Mouse (Mus musculus) T-cell, adult 2 months (primary cell): ENCODE measurements at regions not wholly inside any gene's neighbourhood (a gene's known extent, or its start where the extent isn't known, plus 50 kb on each side); places are given as distances from the start of the nearest gene placed in this dataset.

Source experiments
- DNase-seq: peaks from one replicate; pipeline ENCODE4 v3.0.0; 2022; ENCODE audit warnings: low spot score

GRCm38 (mm10) chr7:115192992-115193761 lies 449.7 kb downstream of the Insc start:
- DNase-seq: no peak

GRCm38 (mm10) chr7:115204916-115205315 lies 461.4 kb downstream of the Insc start:
- DNase-seq: no peak

DNA sequence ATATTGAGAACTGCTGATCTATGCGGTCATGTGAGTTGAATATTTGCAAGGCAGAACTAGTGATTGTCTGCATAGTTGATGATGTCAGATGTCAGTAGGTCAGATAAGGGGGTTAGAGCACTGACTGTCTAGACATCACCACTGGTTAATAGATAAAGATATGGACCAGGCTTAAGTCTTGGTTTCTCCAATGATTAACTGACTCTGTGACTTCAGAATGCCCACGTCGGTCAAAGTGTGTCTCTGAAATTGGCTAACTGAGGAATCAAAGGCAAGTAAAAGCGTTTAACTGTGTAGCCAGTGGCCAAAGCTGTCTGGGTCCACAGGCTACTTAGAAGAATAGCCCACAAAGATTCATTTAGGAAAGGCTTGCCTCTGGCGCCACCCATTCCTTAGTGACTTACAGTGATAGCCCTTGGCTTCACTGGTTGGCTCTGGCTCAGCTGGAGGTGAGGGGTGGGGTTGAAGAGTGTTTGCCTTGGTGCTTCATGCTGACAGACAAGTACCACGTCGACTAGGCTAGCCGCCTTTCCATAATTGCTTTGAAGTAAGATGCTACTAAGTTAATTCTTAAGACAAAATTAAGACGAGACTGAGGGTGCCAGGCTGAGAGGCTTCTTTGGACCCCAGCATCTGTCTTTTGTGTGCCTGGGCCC lies 463.1 kb downstream of the Insc start:
- no peak for DNase-seq

- no peak for DNase-seq
Observed at GRCm38 (mm10) chr7:115208781-115209180, 465.3 kb downstream of the Insc start.

DNA sequence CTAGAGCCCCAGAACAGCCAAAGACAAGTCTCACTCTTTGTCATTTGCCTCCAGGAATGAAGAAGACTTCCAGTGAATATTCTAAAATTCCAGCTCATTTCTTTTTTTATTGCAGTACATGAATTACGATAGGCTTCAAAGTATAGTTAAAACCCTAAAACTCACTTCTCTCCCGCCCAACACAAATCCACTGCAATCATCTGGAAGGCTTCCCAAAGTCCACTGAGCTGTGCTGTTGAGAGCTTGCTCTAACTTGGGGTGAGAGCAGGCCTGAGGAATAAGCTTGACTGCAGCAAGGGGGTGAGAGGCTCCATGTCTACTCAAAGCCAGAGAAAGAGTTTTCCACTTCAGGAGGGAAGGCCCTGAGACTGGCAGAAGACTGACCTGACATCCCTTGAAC lies 466.5 kb downstream of the Insc start:
- no peak for DNase-seq

- DNase-seq: peak; percentile 44
Observed at GRCm38 (mm10) chr7:115216838-115217237, 473.3 kb downstream of the Insc start.

- DNase-seq: no peak
Observed at GRCm38 (mm10) chr7:115217255-115217654, 473.8 kb downstream of the Insc start.

- DNase-seq: no peak
Observed at GRCm38 (mm10) chr7:115217712-115218111, 474.2 kb downstream of the Insc start.

DNA sequence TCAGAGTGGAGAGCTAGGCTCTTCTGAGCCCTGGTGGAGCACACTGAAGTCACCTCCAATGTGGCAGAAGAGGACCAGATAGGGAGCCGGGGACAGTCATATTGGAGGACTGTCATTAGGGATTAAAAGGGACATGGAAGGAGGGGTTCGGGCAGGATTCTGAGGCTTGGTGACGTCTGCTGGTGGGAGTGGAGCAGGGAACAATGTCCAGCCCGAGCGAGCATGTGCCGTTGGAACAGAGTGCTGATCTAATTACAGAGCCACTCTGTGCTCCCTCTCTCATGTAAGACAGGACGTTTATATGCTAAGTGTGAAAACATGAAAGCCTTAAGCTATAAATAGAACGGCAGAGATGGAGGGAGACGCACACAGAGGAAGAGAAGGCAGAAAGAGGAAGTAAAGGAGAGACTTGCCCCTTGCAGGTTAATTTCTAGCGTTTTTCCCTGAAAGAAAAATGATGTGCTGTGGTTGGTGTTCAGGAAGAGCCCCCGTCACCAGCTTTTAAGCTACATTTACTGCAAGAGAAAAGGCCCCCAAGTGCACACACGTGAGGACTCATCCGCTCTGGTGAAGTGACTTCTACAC lies 475.2 kb downstream of the Insc start:
- no peak for DNase-seq

DNA sequence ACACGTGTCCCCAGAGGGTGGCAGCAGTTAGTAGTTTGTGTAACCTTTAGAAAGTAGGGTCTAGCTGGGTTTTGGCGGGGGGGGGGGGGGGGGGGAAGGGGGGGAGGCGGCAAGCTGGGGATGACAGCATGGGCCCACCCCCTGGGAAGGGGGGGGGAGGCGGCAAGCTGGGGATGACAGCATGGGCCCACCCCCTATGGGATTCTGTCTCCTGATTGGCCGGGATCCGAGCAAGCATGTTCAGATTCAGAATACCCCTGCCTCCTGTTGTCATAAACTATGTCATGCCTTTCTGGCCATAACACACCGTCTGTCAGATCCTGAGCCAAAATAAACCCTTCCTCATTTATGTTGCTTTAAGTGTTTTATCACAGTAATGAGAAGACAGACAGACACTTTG lies 479.1 kb downstream of the Insc start:
- no peak for DNase-seq

DNA sequence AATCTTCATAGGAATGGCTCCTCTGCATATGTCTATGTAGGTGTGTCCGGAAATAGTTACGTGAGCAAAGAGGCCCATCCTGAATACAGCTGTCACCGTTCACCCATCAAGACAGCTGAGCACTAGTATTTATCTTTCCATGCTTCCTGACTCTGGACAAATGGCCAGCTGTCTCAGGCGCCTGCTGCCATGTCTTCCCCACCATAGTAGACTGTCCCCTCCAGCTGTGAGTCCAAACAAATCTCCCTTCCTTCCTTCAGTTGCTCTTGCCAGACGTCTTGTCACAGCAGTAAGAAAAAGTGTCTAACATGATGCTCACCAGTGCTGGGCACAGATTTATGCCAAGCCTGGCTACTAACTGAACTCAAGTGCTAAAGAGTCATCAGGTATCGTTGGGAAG lies 487.0 kb downstream of the Insc start:
- DNase-seq: no peak

- DNase-seq: no peak
Observed at GRCm38 (mm10) chr7:115233850-115234436, 490.4 kb downstream of the Insc start.

GRCm38 (mm10) chr7:115237131-115237530 lies 493.6 kb downstream of the Insc start:
- no peak for DNase-seq

DNA sequence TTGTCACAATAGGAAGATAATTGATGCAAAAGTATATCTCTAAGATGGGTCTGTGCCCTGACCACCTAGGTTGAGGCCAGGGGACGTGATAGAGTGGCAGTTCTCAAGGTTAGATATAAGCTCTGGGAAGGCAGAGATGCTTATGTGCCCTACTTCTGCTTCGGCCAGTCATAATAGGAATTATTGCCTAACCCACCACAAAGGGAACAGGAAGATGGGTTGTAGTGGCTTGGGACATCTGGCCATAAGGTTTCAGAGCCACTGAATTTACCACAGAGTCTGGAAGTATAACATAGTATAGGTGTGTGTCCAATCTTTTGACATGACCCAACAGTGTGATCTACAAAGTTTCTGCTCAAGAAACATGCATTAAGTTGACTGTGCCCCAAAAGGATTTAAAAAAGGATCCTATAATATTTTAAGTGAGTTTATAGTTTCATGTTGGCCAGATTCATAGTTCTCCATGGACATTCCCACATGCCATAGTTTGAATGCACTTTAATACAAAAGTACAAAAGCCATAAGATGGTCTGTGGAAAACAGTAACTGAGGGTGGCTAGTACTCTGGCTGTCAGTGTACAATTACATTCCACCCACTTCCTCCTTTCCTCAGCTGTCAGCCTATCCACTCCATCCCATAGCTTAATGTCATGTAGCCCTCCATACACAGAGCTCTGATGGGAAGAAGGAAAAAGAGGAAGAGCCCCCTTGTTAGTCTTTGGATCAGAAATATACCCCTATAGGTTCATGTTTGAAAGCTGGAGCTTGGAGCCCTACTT lies 508.3 kb downstream of the Insc start:
- no peak for DNase-seq

- DNase-seq: no peak
Observed at GRCm38 (mm10) chr7:115252370-115252750, 508.9 kb downstream of the Insc start.

DNA sequence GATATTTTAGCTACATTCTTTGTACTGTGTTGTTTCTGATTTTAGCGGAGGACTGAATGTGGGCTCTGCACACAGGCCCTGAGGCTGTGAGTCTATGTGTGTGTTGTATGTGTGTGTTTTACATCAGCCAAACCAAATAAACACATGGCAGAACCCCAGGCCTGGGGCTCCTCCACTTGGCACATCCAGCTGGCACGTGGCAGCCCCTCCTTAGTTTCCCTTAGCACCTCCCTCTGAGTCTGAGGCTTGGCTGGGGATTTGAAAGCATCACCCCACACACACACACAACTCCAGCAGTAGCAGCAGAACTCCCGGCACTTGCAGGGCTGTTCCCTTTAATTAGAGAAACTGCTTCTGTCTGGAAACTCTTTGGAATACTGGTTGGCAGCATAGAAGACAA lies 515.1 kb downstream of the Insc start:
- no peak for DNase-seq

DNA sequence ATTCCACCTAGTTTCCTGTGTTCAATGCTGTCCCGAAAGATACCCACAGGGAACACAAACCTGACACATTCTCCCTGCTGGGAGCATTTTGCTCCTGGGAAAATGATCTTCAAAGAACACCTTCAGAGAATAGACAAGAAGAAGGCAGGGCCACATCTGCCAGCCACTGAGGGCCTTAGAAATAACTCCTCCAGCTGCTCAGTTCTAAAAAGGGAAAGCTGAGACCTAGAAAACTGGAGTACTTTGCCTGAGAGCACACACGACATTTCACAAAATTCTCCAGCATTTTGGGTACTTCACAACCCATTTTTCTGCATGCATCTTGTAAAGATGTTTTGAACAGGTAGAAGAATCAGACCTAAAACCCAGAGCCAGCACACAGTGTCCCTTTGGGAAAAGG lies 519.6 kb downstream of the Insc start:
- no peak for DNase-seq

DNA sequence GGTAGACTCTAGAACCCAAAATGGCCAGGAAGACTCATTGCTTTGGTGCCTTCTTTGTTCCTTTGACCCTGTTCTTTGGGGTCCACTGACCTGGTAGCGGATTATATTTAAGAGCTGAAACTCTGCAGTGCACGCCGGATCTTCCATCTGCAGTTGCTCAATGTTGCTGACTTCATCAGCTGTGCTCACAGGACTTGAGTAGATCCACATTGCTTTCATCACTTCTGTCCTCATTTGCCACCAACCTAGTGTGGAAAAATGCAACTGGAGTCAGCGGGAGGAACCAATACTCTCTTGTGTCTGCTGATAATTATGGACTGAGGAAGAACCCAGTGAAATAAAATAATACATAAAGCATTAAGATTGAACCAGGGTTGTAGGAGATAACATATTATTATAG lies 522.6 kb downstream of the Insc start:
- DNase-seq: no peak

GRCm38 (mm10) chr7:115270803-115271202 lies 527.3 kb downstream of the Insc start:
- no peak for DNase-seq

- DNase-seq: no peak
Observed at GRCm38 (mm10) chr7:115274836-115275235, 531.3 kb downstream of the Insc start.

DNA sequence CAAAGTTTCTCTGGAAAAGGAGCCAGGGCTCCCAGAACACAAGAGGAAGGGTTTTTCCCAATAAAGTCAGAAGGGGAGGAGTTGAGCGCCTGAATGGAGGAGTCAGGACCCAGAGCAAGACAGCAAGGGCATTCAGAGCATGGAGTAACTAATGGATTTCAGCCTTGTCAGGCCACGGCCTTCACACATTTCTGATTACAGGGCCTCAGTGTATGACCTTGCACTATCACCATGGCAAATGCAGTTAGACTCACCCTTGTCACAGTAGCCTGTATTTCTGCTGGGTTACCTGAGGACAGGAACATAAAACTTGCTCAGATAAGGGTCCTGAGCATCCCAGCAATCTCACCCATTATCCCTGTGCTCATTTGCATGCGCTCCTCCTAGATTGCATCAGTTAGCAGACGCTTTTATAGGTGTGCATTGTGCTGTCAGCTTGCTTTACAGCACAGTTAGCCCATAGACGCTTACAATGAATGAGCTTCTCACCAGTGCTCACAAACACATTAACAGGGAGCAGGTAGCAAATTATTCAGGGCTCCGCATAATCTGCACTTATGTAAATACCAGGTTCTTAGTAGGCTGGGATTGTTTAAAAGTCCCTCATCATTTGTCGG lies 547.4 kb downstream of the Insc start:
- DNase-seq: no peak
